Mouse (Mus musculus) midbrain, postnatal 0 days (tissue): ENCODE results near the gene Ntn1. TPM values are rescaled to one million over a fixed set of nuclear protein-coding genes. Genes with fewer than 3 reads are reported as not detected.

Experiments
- ATAC-seq: fragments of 200-750 bp; cut with Nextera tagmentation; 2 replicates; pipeline ENCODE4 v1.8.0; 2017; ENCODE audit warnings: moderate number of reproducible peaks, mild to moderate bottlenecking, moderate TSS enrichment, moderate library complexity; ENCODE audit not compliant: low FRiP score
- DNase-seq: peaks from one replicate; pipeline ENCODE4 v3.0.0-alpha.2; 2015; ENCODE audit warnings: low spot score
- H3K27ac ChIP-seq: fragments of 300-500 bp; sonication (generic); 2 replicates; pipeline ENCODE4 v1.5.1; 2014; ENCODE audit warnings: low read depth, mild to moderate bottlenecking, low read length, mixed read lengths
- H3K27me3 ChIP-seq: fragments of 300-500 bp; sonication (generic); 2 replicates; pipeline ENCODE4 v1.6.1; 2014; ENCODE audit warnings: low read length, control low read depth, mixed read lengths; ENCODE audit not compliant: insufficient read depth
- H3K36me3 ChIP-seq: fragments of 300-500 bp; sonication (generic); 2 replicates; pipeline ENCODE4 v1.6.1; 2014; ENCODE audit warnings: low read length, control low read depth, mixed read lengths; ENCODE audit not compliant: insufficient read depth
- H3K4me1 ChIP-seq: fragments of 300-500 bp; sonication (generic); 2 replicates; pipeline ENCODE4 v1.6.1; 2014; ENCODE audit warnings: mild to moderate bottlenecking, control low read depth, antibody characterized with exemption, low read length, mixed read lengths; ENCODE audit not compliant: insufficient read depth
- H3K4me2 ChIP-seq: fragments of 300-500 bp; sonication (generic); 2 replicates; pipeline ENCODE4 v1.6.1; 2014; ENCODE audit warnings: low read depth, mild to moderate bottlenecking, low read length, mixed read lengths; ENCODE audit not compliant: poor library complexity, severe bottlenecking
- H3K4me3 ChIP-seq: fragments of 300-500 bp; sonication (generic); 2 replicates; pipeline ENCODE4 v1.5.1; 2014; ENCODE audit warnings: low read depth, mild to moderate bottlenecking, low read length, moderate library complexity
- H3K9ac ChIP-seq: fragments of 300-500 bp; sonication (generic); replicated peaks from 2 replicates; pipeline ENCODE4 v1.6.1; 2014; ENCODE audit warnings: mild to moderate bottlenecking, low read length, moderate library complexity, mixed read lengths; ENCODE audit not compliant: poor library complexity, severe bottlenecking
- H3K9me3 ChIP-seq: fragments of 300-500 bp; sonication (generic); 2 replicates; pipeline ENCODE4 v1.6.1; 2016; ENCODE audit warnings: low read length, control low read depth
- CTCF ChIP-seq: IDR thresholded peaks from 2 replicates; pipeline ENCODE4 v1.5.1; 2016; ENCODE audit warnings: antibody characterized with exemption, mild to moderate bottlenecking
- WGBS: fragments of 180-500 bp; shearing (Covaris S2); extraction: QIAGEN DNeasy Blood & Tissue Kit; methylation state at CpG from one replicate; pipeline ENCODE4 v1.1.7; 2014; 5-methylcytosine and 5-hydroxymethylcytosine counted together
- polyA plus RNA-seq: library from polyadenylated mRNA; unstranded; fragments of >200 nt; fragmentation: Nextera tagmentation; extraction: Ambion mirVana; gene quantifications from 2 replicates; pipeline ENCODE4 v1.2.1, GENCODE M21; 2015
- total RNA-seq: library from RNA; depleted of rRNA; stranded (reverse); fragments of >200 nt; gene quantifications from 2 replicates; pipeline ENCODE4 v1.2.3, GENCODE M21; 2014

Ntn1 gene
- total and polyA plus RNA-seq, 2 experiments from 2014 or later: 9.6 to 66.4 TPM

DNA sequence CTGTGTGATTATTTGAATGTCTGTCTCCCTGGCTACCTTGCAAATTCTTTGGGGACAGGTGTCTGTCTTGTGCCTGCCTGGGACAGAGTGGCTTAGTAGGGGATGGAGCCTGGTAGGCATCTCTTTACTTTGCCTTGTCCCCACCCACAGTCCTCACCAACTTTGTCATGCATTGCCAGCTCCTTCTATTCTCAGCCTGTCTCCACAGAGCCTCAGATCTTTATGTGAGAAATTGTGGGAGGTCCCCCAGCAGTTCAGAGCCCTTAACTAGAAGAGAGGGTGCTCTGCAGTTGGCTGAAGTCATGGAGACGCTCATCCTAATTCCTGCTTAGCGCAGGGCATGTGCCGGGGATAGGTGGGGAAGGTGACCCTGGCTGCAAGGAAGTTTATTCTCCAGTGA is 215.0 kb downstream of the Ntn1 start:
- ATAC-seq: no peak

GRCm38 (mm10) chr11:68177415-68177814 is 223.2 kb downstream of the Ntn1 start:
- Histone ChIP-seq H3K27me3 (no peaks in the 10 kb centered on the region), H3K36me3 (no peaks in the 10 kb centered on the region), H3K4me3 (no peak overlapping the region), H3K4me1 (no peaks in the 10 kb centered on the region), H3K9me3 (no peaks in the 10 kb centered on the region), H3K4me2 (no peak overlapping the region), H3K27ac (no peak overlapping the region), H3K9ac (no peak overlapping the region)
- ATAC-seq: no peak
- DNase-seq: no peak
- WGBS: 76% methylated on average over 7 of the region's 7 CpGs
- TF ChIP-seq CTCF: no peak

More for the DNA sequence above, 215.0 kb downstream of the Ntn1 start:
- no peaks in the 10 kb centered on the region for H3K36me3 ChIP-seq
- H3K4me2 ChIP-seq: no peak overlapping the region
- TF ChIP-seq CTCF: no peak
- 83% methylated on average over 3 of the region's 3 CpGs for WGBS
- H3K27ac ChIP-seq: no peak overlapping the region
- H3K4me3 ChIP-seq: no peak overlapping the region
- H3K27me3 ChIP-seq: no peaks in the 10 kb centered on the region
- H3K9me3 ChIP-seq: no peaks in the 10 kb centered on the region
- no peak for DNase-seq
- H3K4me1 ChIP-seq: peaks cover 4% of the 10 kb centered on the region; the same call in 1 of the 2 replicates
- no peak overlapping the region for H3K9ac ChIP-seq

- Histone ChIP-seq H3K9me3 (no peaks in the 10 kb centered on the region), H3K27ac (no peak overlapping the region), H3K4me1 (no peaks in the 10 kb centered on the region), H3K36me3 (no peaks in the 10 kb centered on the region), H3K9ac (no peak overlapping the region), H3K4me3 (no peak overlapping the region), H3K27me3 (no peaks in the 10 kb centered on the region), H3K4me2 (no peak overlapping the region)
- WGBS: 82% methylated on average over 4 of the region's 4 CpGs
- ATAC-seq (no peak), DNase-seq (no peak)
- TF ChIP-seq CTCF: no peak
Measured at GRCm38 (mm10) chr11:68176550-68176949, 224.1 kb downstream of the Ntn1 start.

DNA sequence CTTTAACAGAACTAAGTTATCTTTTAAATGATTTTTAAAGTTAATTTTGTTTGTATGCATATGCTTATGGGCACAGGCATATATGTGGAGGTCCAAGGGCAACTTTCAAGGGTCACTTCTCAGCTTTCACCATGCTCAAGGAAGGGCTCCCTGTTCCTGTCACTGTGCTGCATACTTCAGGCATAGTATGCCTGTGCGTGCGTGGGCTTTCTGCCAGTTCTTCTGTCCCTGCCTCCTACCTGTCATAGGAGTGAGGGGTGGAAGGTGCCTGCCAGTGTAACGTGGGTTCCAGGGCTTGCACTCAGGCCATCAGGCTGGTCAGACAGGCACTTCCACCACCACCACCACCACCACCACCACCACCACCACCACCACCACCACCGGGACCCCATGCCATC is 228.0 kb downstream of the Ntn1 start:
- WGBS: 80% methylated on average over 3 of the region's 4 CpGs
- Histone ChIP-seq H3K27me3 (peaks cover 2% of the 10 kb centered on the region; the same call in 1 of the 2 replicates), H3K4me1 (no peaks in the 10 kb centered on the region), H3K9me3 (no peaks in the 10 kb centered on the region), H3K4me3 (no peak overlapping the region), H3K9ac (no peak overlapping the region), H3K27ac (no peak overlapping the region), H3K36me3 (no peaks in the 10 kb centered on the region), H3K4me2 (no peak overlapping the region)
- DNase-seq (no peak), ATAC-seq (no peak)
- TF ChIP-seq CTCF: no peak

DNA sequence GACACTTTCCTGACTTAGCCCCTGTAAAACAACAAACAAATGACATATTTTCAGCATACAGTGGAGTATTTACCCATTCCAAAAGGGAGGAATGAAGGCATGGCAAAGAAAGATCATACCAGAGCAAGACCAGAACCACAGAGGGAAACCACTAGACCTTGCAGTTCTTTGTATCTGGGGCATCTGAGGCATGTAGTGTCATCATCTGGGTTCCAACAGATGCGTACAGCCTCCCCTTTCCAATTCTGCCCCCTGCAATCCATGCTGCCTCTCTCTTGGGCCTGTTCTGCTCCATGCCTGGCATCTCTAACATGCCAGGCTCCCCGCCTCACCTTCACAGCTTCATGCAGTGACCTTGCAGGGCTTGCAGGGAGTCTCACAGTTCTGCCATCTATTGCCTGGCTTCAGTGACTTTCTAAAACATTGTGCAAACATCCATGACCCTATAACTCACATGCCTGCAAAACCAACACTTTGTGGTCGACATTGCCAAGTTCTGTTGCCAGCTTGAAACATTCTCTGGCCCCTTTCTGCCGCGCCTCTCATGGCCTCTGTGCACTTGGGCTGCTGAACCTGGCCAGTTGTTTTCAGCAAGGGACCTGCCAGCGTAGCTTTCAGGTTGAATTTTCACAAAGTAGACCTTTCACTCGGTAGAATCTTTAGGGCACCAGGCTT is 228.5 kb downstream of the Ntn1 start:
- TF ChIP-seq CTCF: no peak

GRCm38 (mm10) chr11:68168427-68168826 is 232.2 kb downstream of the Ntn1 start:
- no peak overlapping the region for H3K4me3 ChIP-seq
- no peak for DNase-seq

More for the DNA sequence above, 228.5 kb downstream of the Ntn1 start:
- H3K36me3 ChIP-seq: no peaks in the 10 kb centered on the region
- DNase-seq: no peak
- WGBS: 89% methylated on average over 7 of the region's 7 CpGs
- H3K27me3 ChIP-seq: peaks cover 2% of the 10 kb centered on the region; the same call in 1 of the 2 replicates
- no peak overlapping the region for H3K4me3 ChIP-seq
- ATAC-seq: no peak
- no peak overlapping the region for H3K27ac ChIP-seq
- no peak overlapping the region for H3K9ac ChIP-seq
- H3K4me2 ChIP-seq: no peak overlapping the region
- H3K4me1 ChIP-seq: no peaks in the 10 kb centered on the region
- H3K9me3 ChIP-seq: no peaks in the 10 kb centered on the region

More at GRCm38 (mm10) chr11:68168427-68168826, 232.2 kb downstream of the Ntn1 start:
- no peak overlapping the region for H3K4me2 ChIP-seq
- no peaks in the 10 kb centered on the region for H3K36me3 ChIP-seq
- WGBS: 92% methylated on average over 4 of the region's 4 CpGs
- H3K27ac ChIP-seq: no peak overlapping the region
- H3K9me3 ChIP-seq: no peaks in the 10 kb centered on the region
- no peaks in the 10 kb centered on the region for H3K4me1 ChIP-seq
- H3K27me3 ChIP-seq: peaks cover 2% of the 10 kb centered on the region; the same call in 1 of the 2 replicates
- no peak for TF ChIP-seq CTCF
- no peak overlapping the region for H3K9ac ChIP-seq
- ATAC-seq: no peak
